Mouse (Mus musculus) cerebellum, adult 2 months (tissue): ENCODE data around the gene Cartpt. TPM values are rescaled to one million over a fixed set of nuclear protein-coding genes. Genes with fewer than 3 reads are reported as not detected.
"Not testable (repeated sequence)": the region's sequence is repeated elsewhere in the genome, so short reads cannot be mapped to it uniquely, and the experiment has no call there.

ENCODE experiments used
- DNase-seq, 2 experiments: peaks; one replicate each; pipeline ENCODE4 v3.0.0; 2021
- H3K27ac ChIP-seq: fragments of 200-500 bp; 2 replicates; pipeline ENCODE4 v1.5.1; 2012; ENCODE audit warnings: low read length, control low read depth, inconsistent platforms; ENCODE audit not compliant: insufficient read depth
- H3K27me3 ChIP-seq: fragments of 200-500 bp; 2 replicates; pipeline ENCODE4 v1.6.1; 2012; ENCODE audit warnings: inconsistent platforms, mild to moderate bottlenecking, low read length, moderate library complexity; ENCODE audit not compliant: control insufficient read depth, insufficient read depth
- H3K4me1 ChIP-seq: fragments of 200-500 bp; 2 replicates; pipeline ENCODE4 v1.6.1; 2011; ENCODE audit warnings: low read length; ENCODE audit not compliant: control insufficient read depth, insufficient read depth
- H3K4me3 ChIP-seq: fragments of 200-500 bp; replicated peaks from 2 replicates; pipeline ENCODE3; 2011; ENCODE audit warnings: mild to moderate bottlenecking, low read depth, low read length, control low read depth; ENCODE audit not compliant: insufficient read depth
- CTCF ChIP-seq: fragments of 200-500 bp; IDR thresholded peaks from 2 replicates; pipeline ENCODE4 v1.5.1; 2011; ENCODE audit warnings: low read depth, mild to moderate bottlenecking, control low read depth, low read length, moderate library complexity, borderline replicate concordance; ENCODE audit not compliant: insufficient read depth
- POLR2A ChIP-seq: fragments of 200-500 bp; IDR thresholded peaks from 2 replicates; pipeline ENCODE4 v1.6.1; 2011; ENCODE audit warnings: low read length, control low read depth, borderline replicate concordance; ENCODE audit not compliant: insufficient read depth
- whole genome bisulfite sequencing: fragments of 180-500 bp; shearing (Covaris S2); methylation state at CpG from one replicate; pipeline ENCODE4 v1.1.7; 2018; 5-methylcytosine and 5-hydroxymethylcytosine counted together
- polyA plus RNA-seq: library from polyadenylated mRNA; depleted of rRNA; stranded (reverse); fragments of >200 nt; gene quantifications from 2 replicates; pipeline ENCODE4 v1.2.3, GENCODE M21; 2012

Cartpt gene
- polyA plus RNA-seq, 1 experiment = 5.3 TPM

- 61% methylated on average over 6 of the region's 6 CpGs for WGBS
- TF ChIP-seq POLR2A = no peak
- no peak for TF ChIP-seq CTCF
- no peak for DNase-seq
- H3K27ac ChIP-seq = no peak overlapping the region
- no peaks in the 10 kb centered on the region for H3K4me1 ChIP-seq
- H3K4me3 ChIP-seq = no peak overlapping the region
- H3K27me3 ChIP-seq = no peaks in the 10 kb centered on the region
Observed at GRCm38 (mm10) chr13:99931502-99931901, 30.6 kb upstream of the Cartpt start.

GRCm38 (mm10) chr13:99926249-99926648, 25.4 kb upstream of the Cartpt start:
- TF ChIP-seq POLR2A (no peak), CTCF (no peak)
- Histone ChIP-seq H3K4me3 (no peak overlapping the region), H3K4me1 (no peaks in the 10 kb centered on the region), H3K27me3 (no peaks in the 10 kb centered on the region), H3K27ac (no peak overlapping the region)
- DNase-seq = no peak
- WGBS = 54% methylated on average over 5 of the region's 5 CpGs

- WGBS = 21% methylated on average over 5 of the region's 5 CpGs
- TF ChIP-seq POLR2A = no peak
- no peak for TF ChIP-seq CTCF
Observed at GRCm38 (mm10) chr13:99915632-99916031, 14.7 kb upstream of the Cartpt start.

GRCm38 (mm10) chr13:99900557-99900892, 366 bp downstream of the Cartpt start:
- peak; percentile 1 to 7 for DNase-seq
- Histone ChIP-seq H3K27ac (no peak overlapping the region), H3K4me3 (no peak overlapping the region), H3K4me1 (no peaks in the 10 kb centered on the region), H3K27me3 (peaks cover 3% of the 10 kb centered on the region; the same call in 1 of the 2 replicates)
- WGBS = under 1% methylated on average over 26 of the region's 30 CpGs
- TF ChIP-seq POLR2A (no peak), CTCF (no peak)

More at GRCm38 (mm10) chr13:99915632-99916031, 14.7 kb upstream of the Cartpt start:
- Histone ChIP-seq H3K4me1 (no peaks in the 10 kb centered on the region), H3K27ac (no peak overlapping the region), H3K4me3 (no peak overlapping the region), H3K27me3 (no peaks in the 10 kb centered on the region)
- no peak for DNase-seq

GRCm38 (mm10) chr13:99899670-99900556, 978 bp downstream of the Cartpt start:
- Histone ChIP-seq H3K27ac (no peak overlapping the region), H3K4me1 (no peaks in the 10 kb centered on the region), H3K27me3 (peaks cover 3% of the 10 kb centered on the region; the same call in 1 of the 2 replicates), H3K4me3 (no peak overlapping the region)
- 5% methylated on average over 38 of the region's 38 CpGs for WGBS
- no peak for TF ChIP-seq CTCF
- TF ChIP-seq POLR2A = no peak
- peak; percentile 4 to 14 for DNase-seq

GRCm38 (mm10) chr13:99898816-99899215, 2.1 kb downstream of the Cartpt start:
- no peak for DNase-seq
- Histone ChIP-seq H3K27ac (no peak overlapping the region), H3K27me3 (peaks cover 3% of the 10 kb centered on the region; the same call in 1 of the 2 replicates), H3K4me1 (no peaks in the 10 kb centered on the region), H3K4me3 (no peak overlapping the region)
- 24% methylated on average over 14 of the region's 14 CpGs for WGBS
- no peak for TF ChIP-seq CTCF

- Histone ChIP-seq H3K4me1 (no peaks in the 10 kb centered on the region), H3K27ac (no peak overlapping the region), H3K27me3 (no peaks in the 10 kb centered on the region), H3K4me3 (no peak overlapping the region)
- no peak for DNase-seq
- 64% methylated on average over 6 of the region's 6 CpGs for WGBS
- TF ChIP-seq POLR2A (no peak), CTCF (no peak)
Observed at GRCm38 (mm10) chr13:99885636-99886035, 15.3 kb downstream of the Cartpt start.

- H3K27me3 ChIP-seq = not testable (repeated sequence)
- 75% methylated on average over 8 of the region's 8 CpGs for WGBS
Observed at GRCm38 (mm10) chr13:99881774-99882173, 19.1 kb downstream of the Cartpt start.

More at GRCm38 (mm10) chr13:99881774-99882173, 19.1 kb downstream of the Cartpt start:
- not testable (repeated sequence) for H3K4me1 ChIP-seq, H3K27ac ChIP-seq, DNase-seq, H3K4me3 ChIP-seq
